Mouse (Mus musculus) brain, embryonic 14.5 days (tissue): Measurements from ENCODE around the gene Xkr7.

Experiments used
- CTCF ChIP-seq: fragments of 200-500 bp; IDR thresholded peaks from 2 replicates; pipeline ENCODE4 v1.5.1; 2012; ENCODE audit warnings: inconsistent platforms, mild to moderate bottlenecking, moderate library complexity, borderline replicate concordance; ENCODE audit not compliant: insufficient read depth, insufficient read length; ENCODE audit errors: extremely low read depth
- POLR2A ChIP-seq: fragments of 200-500 bp; IDR thresholded peaks from 2 replicates; pipeline ENCODE4 v1.6.1; 2012; ENCODE audit warnings: mild to moderate bottlenecking, inconsistent platforms, borderline replicate concordance; ENCODE audit not compliant: poor library complexity, insufficient read depth, insufficient read length, severe bottlenecking; ENCODE audit errors: extremely low read depth

GRCm38 (mm10) chr2:153049997-153050358, 18.3 kb downstream of the Xkr7 start:
- no peak for TF ChIP-seq POLR2A
- TF ChIP-seq CTCF: no peak
